19 mouse cellular contexts compared by ENCODE assay signal in genomic region chr6:143070019-143070418, GRCm38 (mm10).
"Had no signal": no experiment of that assay in that cellular context is flagged by ENCODE, and none has a peak within 500 bp of the region (broad histone marks: within the 10 kb centered on the region; RNA-seq: fewer than 3 reads in every experiment).

No protein-coding gene starts in this region.

- H3K27ac ChIP-seq: lung, embryonic 15.5 days; macrophage; midbrain, embryonic 13.5 days; midbrain, embryonic 15.5 days; neural tube, embryonic 12.5 days had no signal

- H3K4me3 ChIP-seq: lung, embryonic 15.5 days; megakaryocyte, embryonic 14.5 days; midbrain, embryonic 13.5 days; midbrain, embryonic 15.5 days; neural tube, embryonic 12.5 days had no signal

- H3K9me3 ChIP-seq: lung, embryonic 15.5 days; megakaryocyte, embryonic 14.5 days; midbrain, embryonic 13.5 days; midbrain, embryonic 15.5 days; neural tube, embryonic 12.5 days had no signal

- H3K27me3 ChIP-seq: lung, embryonic 15.5 days; megakaryocyte, embryonic 14.5 days; midbrain, embryonic 13.5 days; midbrain, embryonic 15.5 days; neural tube, embryonic 12.5 days had no signal

- ATAC-seq: lung, postnatal 0 days; midbrain, embryonic 13.5 days; midbrain, embryonic 15.5 days had no signal

- H3K9ac ChIP-seq: lung, embryonic 15.5 days; midbrain, embryonic 13.5 days; midbrain, embryonic 15.5 days; neural tube, embryonic 12.5 days had no signal

- H3K4me2 ChIP-seq: lung, embryonic 15.5 days; midbrain, embryonic 11.5 days; midbrain, embryonic 13.5 days; midbrain, embryonic 15.5 days; neural tube, embryonic 12.5 days had no signal

- DNase-seq: lung, adult 2 months; lung, postnatal 14 days; lung, postnatal 36 days; retina, postnatal 1 day; right cerebral cortex, adult 18-20 months; right cerebral cortex, postnatal 25 days; right cerebral cortex, postnatal 4 days; spleen, adult 18-20 months; thymus, adult 2 months; thymus, postnatal 25 days; thymus, postnatal 4 days had no signal

- H3K4me1 ChIP-seq: midbrain, embryonic 13.5 days; neural tube, embryonic 12.5 days had no signal
